Mouse (Mus musculus): ENCODE measurements around the gene Aoc2.
A peak's percentile ranks its signal among the peaks of the same experiment; 100 is the strongest.

Aoc2 gene

DNA sequence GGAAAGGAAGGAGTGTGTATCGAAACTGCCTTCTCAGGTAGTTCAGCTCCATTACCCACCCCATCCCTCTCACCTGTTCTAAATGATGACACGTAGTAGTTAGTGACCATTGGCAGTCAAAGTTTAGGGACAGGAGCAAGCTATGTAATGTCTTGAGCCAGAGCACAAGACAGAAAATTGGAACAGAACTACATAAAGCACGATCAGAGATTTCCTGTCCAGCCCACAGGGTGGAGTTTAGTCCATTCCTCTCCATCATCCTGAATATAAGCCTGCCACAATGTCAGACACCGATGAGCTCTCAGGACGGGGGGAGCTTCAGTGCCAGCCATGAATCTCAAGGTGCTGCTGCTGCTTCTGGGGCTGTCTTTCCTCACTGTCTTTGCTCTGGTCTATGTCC lies at the start of gene Aoc2:
Gene Aoc2, plus strand, starts transcription at position 301 of the 400 bp plus-strand sequence.
- DNase-seq (ENCODE audit: low spot score in 2 of 2): no peak

DNA sequence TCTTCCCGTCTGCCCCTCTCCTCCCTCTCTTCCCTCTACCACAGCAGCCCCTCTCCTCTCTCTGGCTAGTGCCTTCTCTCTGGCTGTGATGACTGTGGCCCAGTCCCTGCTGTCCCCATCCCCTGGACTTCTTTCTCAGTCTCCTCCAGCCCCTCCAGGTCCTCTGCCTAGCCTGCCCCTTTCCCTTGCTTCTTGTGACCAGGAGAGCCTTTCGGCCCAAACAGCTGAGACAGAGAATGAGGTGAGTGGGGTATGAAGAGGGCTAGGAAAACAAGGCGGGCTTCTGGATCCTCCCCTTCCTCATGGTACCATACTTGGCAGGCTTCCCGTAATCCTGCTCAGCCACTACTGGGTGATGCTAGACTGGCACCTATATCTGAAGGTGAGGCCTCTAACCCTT lies 49.6 kb upstream of the Aoc2 start:
- no peak for DNase-seq (ENCODE audit: low spot score in 2 of 2)

DNA sequence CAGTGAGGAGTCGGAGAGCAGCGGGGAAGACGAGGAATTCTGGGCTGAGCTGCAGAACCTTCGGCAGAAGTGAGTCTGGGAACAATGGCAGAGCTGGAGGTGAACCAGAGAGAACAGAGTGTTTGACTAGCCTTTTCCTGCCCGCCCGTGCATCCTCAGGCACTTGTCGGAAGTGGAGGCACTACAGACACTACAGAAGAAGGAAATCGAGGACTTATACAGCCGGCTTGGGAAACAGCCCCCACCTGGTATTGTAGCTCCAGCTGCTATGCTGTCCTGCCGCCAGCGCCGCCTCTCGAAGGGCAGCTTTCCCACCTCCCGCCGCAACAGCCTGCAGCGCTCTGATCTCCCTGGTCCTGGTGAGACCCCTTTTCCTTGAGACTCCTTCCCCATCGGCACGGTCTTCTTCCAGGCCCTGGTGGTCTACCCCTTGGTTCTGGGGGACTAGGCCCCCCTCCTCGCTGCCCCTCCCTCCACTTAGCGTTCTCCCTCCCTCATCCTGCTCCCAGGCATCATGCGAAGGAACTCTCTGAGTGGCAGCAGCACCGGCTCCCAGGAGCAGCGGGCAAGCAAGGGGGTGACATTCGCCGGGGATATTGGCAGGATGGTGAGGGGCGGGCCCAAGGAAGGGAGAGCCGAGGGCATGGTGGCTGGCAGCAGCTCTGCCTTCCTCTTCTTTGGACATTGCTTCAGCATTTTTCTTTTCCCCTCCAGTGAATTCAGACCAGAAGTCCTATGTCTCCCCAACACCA lies 48.4 kb upstream of the Aoc2 start:
- no peak for DNase-seq (ENCODE audit: low spot score in 2 of 2)

DNA sequence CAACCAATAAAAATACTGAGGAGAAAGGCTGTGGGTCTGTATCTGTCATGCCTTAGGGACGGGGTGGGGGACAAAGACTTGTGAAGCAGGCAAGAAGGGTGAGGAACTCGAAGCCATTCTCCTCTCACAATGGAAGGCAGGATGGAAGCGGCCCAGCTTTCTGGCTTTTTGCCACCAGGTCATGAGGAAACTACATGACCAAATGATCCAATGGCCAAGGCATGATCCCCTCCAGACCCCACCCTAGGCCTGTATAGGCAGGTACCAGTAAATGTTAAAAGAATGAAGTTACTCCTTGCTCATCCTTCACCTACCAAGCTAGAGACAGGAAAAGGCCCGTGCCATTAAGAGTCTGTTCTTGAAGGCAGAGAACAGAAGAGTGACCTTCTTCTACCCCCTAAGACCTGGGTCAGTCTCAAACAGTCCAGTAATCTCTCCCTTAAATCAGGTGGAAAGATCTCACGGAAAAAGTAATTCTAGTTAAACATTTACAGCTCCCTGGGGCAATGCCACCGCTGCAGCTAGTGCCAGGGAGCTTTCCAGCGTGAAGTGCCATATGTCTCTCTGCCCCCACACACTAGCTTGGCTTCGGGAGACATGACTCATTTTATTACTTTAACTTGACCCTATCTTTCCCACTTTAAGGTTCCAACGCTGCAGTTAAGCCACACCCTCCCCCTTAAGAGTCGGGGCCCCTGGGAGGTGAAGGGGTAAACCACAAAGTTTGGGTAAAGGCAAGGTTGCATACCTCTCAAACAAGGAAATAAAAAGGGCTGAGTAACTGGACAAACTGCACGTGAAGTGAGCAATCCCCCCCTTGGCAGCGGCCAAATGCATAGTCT lies 47.3 kb upstream of the Aoc2 start:
- peak; percentile 64 to 66 for DNase-seq (ENCODE audit: low spot score in 2 of 2)

DNA sequence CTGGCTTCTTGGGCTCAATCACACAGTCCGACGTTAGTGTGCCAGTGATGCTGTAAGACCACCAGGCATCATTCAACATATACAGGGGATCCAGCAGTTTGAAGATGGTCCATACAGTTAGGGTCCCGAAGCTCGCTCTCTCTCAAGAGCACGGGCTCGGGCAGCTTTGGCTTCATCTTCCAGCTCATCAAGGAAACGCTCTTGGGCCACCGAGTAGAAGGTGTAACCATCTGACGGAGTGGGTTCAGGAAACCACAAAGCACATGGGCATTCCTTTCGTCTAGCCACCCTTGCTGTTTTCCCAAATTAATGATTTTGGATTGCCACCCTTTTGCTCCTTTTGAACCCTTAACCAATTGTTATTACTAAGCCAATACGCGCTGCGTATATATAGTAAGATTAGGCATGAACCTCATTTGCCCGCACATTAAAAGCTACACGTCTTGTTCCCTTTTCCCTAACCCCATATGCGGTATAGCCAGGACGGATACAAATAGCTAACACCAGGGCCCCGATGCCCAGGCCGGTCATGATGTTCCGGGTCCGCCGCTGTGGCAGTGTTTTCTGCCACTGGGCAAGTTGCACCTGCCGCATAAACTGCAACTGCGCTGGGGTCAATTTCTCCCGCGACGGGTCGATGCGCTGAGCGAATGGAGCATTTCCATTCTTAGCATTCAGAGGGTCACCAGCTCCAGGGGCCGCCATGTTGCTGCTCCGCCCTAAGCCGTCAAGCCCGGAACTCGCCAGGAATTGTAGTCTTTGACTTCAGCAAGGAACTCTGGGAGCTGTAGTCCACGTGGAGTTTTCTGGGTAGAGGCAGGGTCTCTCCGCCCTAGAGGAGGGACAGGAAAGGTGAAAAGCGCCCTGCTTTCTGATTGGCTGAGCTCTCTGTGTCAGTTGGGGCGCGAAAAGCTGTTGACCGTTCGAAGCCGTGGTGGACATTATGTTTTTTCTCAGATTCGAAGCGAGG lies 46.4 kb upstream of the Aoc2 start, which contains the start of the genes Cntd1 and Coa3:
Gene Cntd1, plus strand, starts transcription at position 790 of the 970 bp plus-strand sequence.
Gene Coa3, minus strand, starts transcription at position 892 of the 970 bp plus-strand sequence.
- DNase-seq (ENCODE audit: low spot score in 2 of 2): peak; percentile 77 to 85

DNA sequence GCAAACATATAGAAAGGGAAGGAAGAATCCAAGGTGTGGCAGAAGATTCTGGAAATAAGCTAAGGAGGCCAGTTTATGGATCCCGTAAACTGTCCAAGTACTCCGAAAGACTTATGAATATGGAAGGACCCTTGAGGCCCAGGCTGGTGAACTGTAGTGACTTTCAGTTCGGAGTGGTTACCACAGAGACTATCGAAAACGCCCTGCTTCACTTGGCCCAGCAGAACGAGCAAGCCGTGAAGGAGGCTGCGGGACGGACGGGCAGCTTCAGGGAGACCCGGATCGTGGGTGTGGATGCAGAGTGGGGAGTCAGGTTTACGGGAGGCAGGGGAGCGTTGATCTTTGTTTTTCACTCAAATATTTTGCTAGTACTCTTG lies 45.7 kb upstream of the Aoc2 start:
- no peak for DNase-seq (ENCODE audit: low spot score in 2 of 2)

DNA sequence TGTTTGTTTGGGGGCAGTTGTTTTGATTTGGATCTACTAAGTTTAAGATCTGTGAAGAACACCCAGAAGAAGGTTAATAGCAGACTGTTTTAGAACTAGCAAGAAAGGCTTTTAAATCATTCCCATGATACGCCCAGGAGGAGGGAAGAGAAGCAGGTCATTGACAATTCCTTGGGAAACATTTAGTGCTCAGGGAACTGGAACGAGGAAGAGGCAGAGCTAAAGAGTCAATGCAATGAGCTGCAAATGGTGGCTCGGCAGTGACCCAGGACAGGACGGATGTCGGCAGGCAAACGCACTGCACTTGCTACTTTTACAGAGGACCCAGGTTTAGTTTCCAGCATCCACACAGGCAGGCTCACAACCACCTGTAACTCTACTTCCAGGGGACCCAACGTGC lies 44.0 kb upstream of the Aoc2 start:
- no peak for DNase-seq (ENCODE audit: low spot score in 2 of 2)

DNA sequence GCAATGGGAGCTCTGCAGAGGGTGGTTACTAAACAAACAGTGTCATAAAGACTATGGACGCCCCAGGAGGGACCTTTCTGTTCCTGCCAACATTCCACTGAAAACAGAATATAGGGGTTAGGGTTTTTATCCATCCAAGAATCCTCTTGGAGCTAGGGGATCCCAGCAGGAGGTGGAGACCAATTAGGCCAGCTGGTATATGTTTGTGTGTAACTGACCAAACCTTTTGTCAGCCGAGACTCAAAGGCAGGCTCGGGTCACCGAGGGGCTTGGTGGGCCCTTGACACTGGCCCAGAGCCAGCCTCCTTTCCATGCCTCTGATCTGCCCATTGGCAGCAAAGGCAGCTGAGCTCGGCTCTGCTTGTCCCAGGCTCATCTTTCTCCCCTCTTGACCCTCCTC lies 42.0 kb upstream of the Aoc2 start:
- DNase-seq (ENCODE audit: low spot score in 2 of 2): no peak

DNA sequence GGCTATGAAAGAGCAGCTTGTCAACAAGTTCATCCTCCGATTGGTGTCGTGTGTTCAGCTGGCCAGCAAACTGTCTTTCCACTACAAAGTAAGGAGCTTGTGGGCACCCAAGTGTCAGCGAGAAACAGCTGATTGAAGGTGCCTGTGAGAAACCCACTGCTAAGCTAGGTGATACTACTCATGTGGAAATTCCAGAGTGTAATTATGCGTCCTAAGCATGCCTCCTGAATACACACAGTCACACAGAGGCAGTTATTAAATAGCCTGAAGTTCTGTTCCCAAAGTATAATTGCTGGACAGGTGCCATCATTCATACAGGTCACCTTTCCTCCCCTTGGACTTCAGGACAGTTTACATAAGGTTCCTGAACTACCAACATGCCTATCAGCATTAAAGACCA lies 41.1 kb upstream of the Aoc2 start:
- no peak for DNase-seq (ENCODE audit: low spot score in 2 of 2)

DNA sequence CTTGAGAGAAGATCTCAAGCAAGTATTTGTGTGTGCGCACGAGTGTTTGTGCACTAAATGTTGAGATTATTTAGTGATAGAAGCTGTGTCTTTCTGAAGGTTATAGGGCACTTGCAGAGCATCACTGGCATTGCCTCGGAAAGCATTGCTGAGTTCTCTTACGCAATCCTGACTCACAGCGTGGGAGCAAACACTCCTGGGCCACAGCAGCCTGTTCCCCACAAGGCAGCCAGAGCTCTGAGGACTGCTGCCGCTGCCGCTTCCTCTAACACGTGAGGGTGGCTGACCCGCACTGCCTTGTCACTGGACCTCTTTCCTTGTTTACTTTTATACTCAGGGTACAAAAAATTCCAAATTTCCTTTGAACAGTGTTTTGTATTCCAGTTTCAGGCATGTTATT lies 37.6 kb upstream of the Aoc2 start:
- DNase-seq (ENCODE audit: low spot score in 2 of 2): peak; percentile 46 to 72

DNA sequence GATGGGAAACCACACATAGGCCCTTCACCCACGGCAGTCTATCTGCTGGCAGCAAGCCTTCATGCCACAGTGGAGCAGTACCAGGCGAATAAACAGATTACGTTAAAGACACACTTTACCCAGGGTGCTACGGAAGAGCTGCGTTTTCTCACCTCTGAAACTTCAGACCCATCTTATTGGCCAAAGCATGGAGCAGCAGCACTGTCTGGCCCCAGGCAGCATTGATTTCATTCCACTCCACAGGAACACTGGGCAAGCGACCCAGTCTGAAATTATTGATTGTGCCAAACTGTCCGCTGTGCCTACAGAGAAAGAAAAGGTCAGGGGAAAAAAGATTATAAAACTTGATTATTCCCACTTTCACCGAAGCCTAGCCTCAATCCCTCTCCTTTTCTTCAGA lies 33.6 kb upstream of the Aoc2 start:
- no peak for DNase-seq (ENCODE audit: low spot score in 2 of 2)

DNA sequence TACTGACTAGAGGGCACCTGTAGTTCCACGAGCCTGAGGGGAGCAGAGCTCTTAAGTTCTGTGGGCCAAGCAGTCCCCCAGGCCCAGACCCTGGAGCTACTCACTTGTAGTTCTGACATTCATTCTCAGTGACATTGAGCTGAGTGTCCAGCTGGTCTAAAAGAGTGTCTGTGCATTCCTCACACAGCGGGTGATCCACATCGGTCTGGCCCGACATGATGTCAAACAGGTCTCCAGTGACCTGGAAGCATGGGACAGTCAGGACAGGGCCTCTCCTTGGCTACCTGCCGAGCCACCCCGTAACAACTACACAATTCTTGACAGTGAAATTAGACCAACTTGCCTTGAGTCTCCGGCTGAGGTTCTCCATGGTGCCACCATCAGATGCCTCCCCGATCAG lies 29.7 kb upstream of the Aoc2 start:
- no peak for DNase-seq (ENCODE audit: low spot score in 2 of 2)

DNA sequence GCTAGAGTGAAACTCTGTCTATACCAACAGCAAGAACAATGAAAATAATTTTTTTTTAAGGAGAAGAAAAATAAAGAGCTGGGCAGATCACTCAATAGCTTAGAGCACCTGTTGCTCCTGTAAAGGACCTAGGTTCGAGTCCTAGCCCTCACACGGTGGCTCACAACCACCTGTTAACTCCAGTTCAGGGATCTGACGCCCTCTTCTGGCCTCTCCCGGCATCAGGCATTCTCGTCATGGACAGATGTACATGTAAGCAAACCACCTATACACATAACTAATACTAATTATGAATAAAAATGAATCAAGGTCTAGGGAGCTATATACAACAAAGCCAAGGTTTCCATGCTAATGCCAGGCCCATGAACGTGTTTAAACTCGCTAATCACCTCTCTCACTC lies 24.0 kb upstream of the Aoc2 start:
- no peak for DNase-seq (ENCODE audit: low spot score in 2 of 2)

DNA sequence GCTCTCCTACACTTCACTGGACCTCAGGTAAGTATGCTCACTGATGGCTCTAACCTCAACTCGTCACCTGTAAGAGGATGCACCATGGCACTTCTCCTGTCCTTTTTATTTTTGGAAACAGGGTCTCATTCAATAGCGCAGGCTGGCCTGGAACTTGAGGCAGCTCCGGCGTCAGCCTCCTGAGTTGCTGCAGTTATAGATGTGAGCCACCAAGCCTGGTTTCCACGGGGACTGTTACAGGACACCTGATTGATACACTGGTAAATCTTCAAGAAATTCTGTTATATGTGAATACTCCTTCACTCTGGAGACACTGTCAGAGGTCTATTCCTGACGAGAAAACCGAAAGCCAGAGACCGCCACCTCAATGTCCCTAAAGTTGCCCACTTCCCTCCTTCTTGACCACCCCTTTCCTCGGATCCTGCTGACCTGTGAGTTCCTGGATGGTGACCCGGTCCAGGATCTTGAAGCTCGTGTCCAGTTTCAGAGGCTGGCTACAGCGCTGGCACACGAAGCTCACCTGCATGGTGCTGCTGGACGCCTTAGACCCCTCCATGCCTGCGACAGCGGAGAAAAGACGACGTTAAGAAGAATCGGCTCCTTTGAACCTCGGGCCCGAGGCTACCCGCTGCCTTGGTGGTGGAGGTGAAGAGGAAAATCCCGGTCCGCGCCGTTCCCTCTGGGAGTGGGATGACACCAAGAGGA lies 23.4 kb upstream of the Aoc2 start:
- DNase-seq (ENCODE audit: low spot score in 2 of 2): no peak

DNA sequence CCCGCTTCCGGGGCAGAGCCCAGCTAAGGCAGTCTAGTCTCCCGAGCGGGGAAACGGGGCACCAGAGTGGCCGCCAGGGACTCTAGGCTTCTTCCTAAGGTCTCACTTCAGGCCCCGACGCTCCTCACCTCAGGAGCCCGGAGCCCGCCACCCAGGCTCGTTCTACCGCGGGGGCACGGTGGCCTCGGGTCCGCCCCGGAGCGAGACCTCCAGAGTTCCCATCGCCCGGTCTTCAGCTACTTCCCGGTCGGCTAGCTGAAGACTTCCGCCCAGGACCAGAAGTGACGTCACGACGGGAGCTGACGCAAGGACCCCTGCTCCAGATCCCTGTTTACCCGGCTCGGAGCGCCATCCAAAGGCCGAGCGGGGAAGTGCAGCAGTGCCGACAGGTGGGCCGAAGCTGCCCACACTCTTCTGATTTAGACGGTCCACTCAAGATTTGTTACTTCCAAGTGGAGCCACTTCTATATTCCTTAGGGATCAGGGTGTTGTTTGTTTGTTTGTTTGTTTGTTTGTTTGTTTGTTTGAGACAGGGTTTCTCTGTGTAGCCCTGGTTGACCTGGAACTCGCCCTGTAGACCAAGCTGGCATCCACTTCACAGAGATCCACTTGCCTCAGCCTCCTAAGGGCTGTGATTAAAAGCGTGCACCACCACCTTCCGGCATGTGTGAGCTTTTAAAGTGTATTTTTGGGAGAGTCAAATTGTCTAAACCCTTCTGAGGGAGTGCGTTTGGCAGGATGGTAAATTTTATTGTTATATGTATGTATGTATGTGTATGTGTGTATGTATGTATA lies 22.7 kb upstream of the Aoc2 start, which contains the start of gene Becn1:
Gene Becn1, minus strand, starts transcription at position 283 of the 795 bp plus-strand sequence.
- DNase-seq (ENCODE audit: low spot score in 2 of 2): peak; percentile 93 to 96

DNA sequence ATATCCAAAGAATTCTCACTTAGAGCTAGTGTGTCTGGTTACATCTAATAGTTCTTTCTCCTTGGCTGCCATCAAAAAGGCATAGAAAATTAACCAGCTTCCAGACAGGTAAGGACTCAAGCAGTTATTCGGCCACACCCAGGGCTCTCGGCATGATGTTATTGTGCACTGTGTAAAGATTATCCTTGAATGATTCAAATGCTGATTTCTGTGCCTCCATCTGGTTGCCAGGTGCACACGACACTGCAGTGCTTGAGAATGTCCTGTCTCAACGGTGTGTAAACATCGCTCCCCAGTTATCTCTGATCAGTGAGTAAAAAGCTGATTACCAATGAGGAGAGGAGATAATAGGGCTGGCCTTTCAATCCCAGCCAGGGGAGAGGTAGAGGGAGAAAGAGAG lies 17.1 kb upstream of the Aoc2 start:
- DNase-seq (ENCODE audit: low spot score in 2 of 2): no peak

DNA sequence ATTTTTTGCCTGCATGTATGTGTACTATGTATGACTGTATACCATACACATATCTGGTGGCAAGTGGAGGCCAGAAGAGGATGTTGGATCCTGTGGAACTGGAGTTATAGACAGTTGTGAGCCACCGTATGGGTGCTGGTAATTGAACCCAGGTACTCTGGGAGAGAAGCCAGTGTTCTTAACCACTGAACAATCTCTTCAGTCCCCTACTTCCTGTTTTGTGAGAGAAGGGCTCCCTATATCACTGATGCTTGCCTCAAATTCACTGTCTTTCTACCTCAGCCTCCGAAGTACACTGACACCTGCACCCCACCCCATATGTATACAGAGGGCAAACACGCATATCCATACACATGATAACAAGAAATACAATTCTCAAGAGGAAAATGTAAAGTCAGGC lies 13.8 kb upstream of the Aoc2 start:
- no peak for DNase-seq (ENCODE audit: low spot score in 2 of 2)

DNA sequence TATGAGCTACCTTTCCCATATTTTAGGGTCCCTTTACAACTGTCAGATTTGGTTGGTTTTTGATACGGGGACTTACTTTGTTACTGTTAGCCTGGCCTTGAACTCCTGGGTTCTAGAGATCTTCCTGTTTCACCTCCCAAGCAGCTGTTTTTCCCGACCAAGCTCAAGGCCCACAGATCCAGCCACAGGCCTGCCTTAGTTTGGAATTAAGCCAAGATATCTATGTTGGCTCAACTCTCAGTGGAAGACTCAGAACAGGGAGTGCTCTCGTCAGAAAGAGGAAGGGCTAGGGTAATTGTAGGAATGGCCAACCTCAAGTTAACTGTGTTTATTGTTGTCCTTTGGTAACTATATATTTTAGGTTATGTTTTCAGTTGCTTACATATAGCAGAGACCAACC lies 12.7 kb upstream of the Aoc2 start:
- no peak for DNase-seq (ENCODE audit: low spot score in 2 of 2)

DNA sequence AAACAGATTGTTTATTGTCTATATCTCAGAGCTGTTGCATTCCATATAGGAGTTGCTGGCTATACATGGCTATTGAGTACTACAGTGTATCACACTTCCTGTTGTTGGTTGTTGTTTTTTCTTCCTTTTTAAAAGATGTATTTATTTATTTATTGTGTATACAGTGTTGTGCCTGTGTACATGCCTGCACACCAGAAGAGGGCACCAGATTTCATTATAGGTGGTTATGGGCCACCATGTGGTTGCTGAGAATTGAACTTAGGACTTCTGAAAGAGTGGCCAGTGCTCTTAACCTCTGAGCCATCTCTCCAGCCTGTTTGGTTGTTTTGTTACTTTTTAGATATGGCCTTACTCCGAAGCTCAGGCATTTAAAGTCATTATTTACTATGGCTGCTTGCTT lies 10.3 kb upstream of the Aoc2 start:
- no peak for DNase-seq (ENCODE audit: low spot score in 2 of 2)

DNA sequence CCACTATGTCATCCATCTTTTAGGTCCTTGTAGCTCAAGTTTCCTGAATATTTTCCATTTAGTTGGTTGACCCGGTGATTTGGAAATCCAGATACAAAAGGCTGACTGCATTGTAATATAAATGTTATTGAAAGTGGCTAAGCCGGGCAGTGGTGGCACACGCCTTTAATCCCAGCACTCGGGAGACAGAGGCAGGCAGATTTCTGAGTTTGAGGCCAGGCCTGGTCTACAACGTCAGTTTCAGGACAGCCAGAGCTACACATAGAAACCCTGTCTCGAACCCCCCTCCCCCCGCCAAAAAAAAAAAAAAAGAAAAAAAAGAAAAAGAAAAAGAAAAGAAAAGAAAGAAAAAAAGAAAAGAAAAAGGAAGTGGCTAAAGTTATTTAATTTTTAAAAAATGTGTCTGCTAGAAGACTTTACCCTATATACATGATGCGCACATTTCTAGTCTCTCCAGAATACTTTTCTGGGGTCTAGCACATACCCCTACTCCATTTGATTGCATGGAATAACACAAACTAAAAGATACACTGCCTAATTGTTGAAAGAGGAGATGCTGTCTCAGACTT lies 9.7 kb upstream of the Aoc2 start:
- DNase-seq (ENCODE audit: low spot score in 2 of 2): no peak

Measured in urinary bladder, postnatal 36 days (tissue).